Mouse (Mus musculus): ENCODE data around the gene Phf21a. TPM values are rescaled to one million over a fixed set of nuclear protein-coding genes. Genes with fewer than 3 reads are reported as not detected.

The Phf21a gene
- polyA plus RNA-seq, 2 experiments, result 1.8 to 4.7 TPM

DNA sequence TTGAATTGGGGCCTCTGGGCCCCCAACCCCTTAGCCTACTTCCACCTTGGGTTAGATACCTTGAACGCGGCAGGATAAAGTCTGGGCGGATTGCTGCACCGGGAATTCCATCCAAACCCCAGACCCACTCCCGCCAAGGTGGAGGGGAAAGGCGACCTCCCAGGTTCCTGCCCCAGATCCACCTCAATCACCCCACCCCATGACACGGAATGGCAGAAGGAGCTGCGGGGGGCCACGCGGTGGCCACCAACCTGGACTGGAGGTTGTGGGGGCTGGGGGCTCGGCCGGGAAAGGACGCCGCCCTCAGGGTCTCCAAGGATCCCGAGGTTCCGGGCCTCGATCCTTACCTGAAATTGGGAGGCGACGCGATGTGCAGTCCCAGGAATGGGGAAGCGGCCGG is 307.8 kb downstream of the Phf21a start:
- DNase-seq (ENCODE audit: low read depth in 3 of 3, low spot score in 3 of 3), result no peak
- no peak overlapping the region for H3K9ac ChIP-seq (replicated peaks)
- H3K4me1 ChIP-seq (replicated peaks; ENCODE audit: control insufficient read depth in 2 of 2, insufficient read depth in 2 of 2, low read length in 1 of 2), result peaks cover 0 to 2% of the 10 kb centered on the region in 2 experiments; a peak in 1 of 4 replicates
- H3K27ac ChIP-seq, result no peak overlapping the region
- no peaks in the 10 kb centered on the region; the same call in 1 of the 2 replicates for H3K36me3 ChIP-seq (replicated peaks; ENCODE audit: control insufficient read depth, insufficient read depth, low read depth)
- no peaks in the 10 kb centered on the region for H3K9me3 ChIP-seq (ENCODE audit: control insufficient read depth, low read length)
- 9% methylated on average over 22 of the region's 22 CpGs for WGBS (ENCODE audit: insufficient replicate concordance)
- H3K27me3 ChIP-seq (ENCODE audit: control insufficient read depth, insufficient read depth, low read length), result peaks cover 13% of the 10 kb centered on the region
- H3K4me2 ChIP-seq (ENCODE audit: low read depth), result peak overlapping the region; percentile 58
- TF ChIP-seq CTCF (IDR thresholded peaks at IDR 0.05; ENCODE audit: low read depth) (no peak), EP300 (IDR thresholded peaks at IDR 0.05; ENCODE audit: low read depth) (no peak)
- peak overlapping the region in 1 of 2 experiments; percentile 51; a peak in 3 of 4 replicates for H3K4me3 ChIP-seq (ENCODE audit: insufficient read depth in 1 of 2, low read depth in 2 of 2, low read length in 2 of 2)
- no peak for ATAC-seq (ENCODE audit: insufficient read depth)

DNA sequence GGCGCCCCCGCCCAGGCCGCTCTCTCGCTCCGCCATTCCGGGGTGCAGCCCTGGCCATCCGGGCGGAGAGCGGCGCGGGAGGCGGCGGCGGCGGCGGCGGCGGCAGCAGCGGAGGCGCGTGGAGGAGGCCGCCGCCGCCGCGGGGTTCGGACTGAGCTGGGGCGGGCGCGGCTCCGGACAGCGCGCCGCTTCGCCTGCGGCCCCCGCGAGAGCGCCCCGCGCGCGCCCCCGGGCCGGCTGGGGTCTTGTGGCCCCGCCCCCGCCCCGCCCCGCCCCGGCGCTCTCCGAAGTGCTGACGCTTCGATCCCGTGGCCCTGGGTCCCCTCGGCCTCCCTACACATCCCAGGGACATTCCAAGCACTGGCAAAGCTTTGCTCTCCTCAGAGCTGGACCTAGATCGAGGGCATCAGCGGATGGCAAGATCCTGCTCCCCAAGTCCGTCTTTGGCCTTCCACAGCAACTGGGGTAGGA is 308.2 kb downstream of the Phf21a start, which contains the start of gene Mapk8ip1:
Gene Mapk8ip1 (minus strand): TSS at position 173 of the 471 bp plus-strand sequence.
- Histone ChIP-seq H3K4me2 (ENCODE audit: low read depth) (peak within 1 kb of the TSS; percentile 58), H3K36me3 (replicated peaks; ENCODE audit: control insufficient read depth, insufficient read depth, low read depth) (no peaks in the 10 kb centered on the region; the same call in 1 of the 2 replicates), H3K9me3 (ENCODE audit: control insufficient read depth, low read length) (no peaks in the 10 kb centered on the region), H3K4me3 (ENCODE audit: insufficient read depth in 1 of 2, low read depth in 2 of 2, low read length in 2 of 2) (peak within 1 kb of the TSS; percentile 36 to 51), H3K27ac (no peak within 1 kb of the TSS), H3K9ac (replicated peaks) (no peak within 1 kb of the TSS), H3K4me1 (replicated peaks; ENCODE audit: control insufficient read depth in 2 of 2, insufficient read depth in 2 of 2, low read length in 1 of 2) (peaks cover 0 to 2% of the 10 kb centered on the region in 2 experiments; a peak in 1 of 4 replicates), H3K27me3 (ENCODE audit: control insufficient read depth, insufficient read depth, low read length) (peaks cover 13% of the 10 kb centered on the region)
- DNase-seq (ENCODE audit: low read depth in 3 of 3, low spot score in 3 of 3) (no peak), ATAC-seq (ENCODE audit: insufficient read depth) (0 out of 2 replicates have a peak, but pooled peaks have one; percentile 22)
- 2% methylated on average over 52 of the region's 59 CpGs for WGBS (ENCODE audit: insufficient replicate concordance)
- TF ChIP-seq EP300 (IDR thresholded peaks at IDR 0.05; ENCODE audit: low read depth) (no peak), CTCF (IDR thresholded peaks at IDR 0.05; ENCODE audit: low read depth) (no peak)

- 68% methylated on average over 4 of the region's 4 CpGs for WGBS (ENCODE audit: insufficient replicate concordance)
Observed at GRCm38 (mm10) chr2:92402591-92403326, 309.8 kb downstream of the Phf21a start.

GRCm38 (mm10) chr2:92403776-92404319 is 310.9 kb downstream of the Phf21a start:
- Histone ChIP-seq H3K9ac (replicated peaks) (no peak overlapping the region), H3K4me3 (ENCODE audit: insufficient read depth in 1 of 2, low read depth in 2 of 2, low read length in 2 of 2) (no peak overlapping the region), H3K27me3 (ENCODE audit: control insufficient read depth, insufficient read depth, low read length) (peaks cover 13% of the 10 kb centered on the region), H3K4me2 (ENCODE audit: low read depth) (no peak overlapping the region), H3K36me3 (replicated peaks; ENCODE audit: control insufficient read depth, insufficient read depth, low read depth) (no peaks in the 10 kb centered on the region; the same call in 1 of the 2 replicates), H3K27ac (no peak overlapping the region), H3K9me3 (ENCODE audit: control insufficient read depth, low read length) (no peaks in the 10 kb centered on the region), H3K4me1 (replicated peaks; ENCODE audit: control insufficient read depth in 2 of 2, insufficient read depth in 2 of 2, low read length in 1 of 2) (peaks cover 0 to 2% of the 10 kb centered on the region in 2 experiments; a peak in 1 of 4 replicates)
- no peak for ATAC-seq (ENCODE audit: insufficient read depth)
- TF ChIP-seq EP300 (IDR thresholded peaks at IDR 0.05; ENCODE audit: low read depth) (no peak), CTCF (IDR thresholded peaks at IDR 0.05; ENCODE audit: low read depth) (no peak)
- WGBS (ENCODE audit: insufficient replicate concordance), result 79% methylated on average over 5 of the region's 5 CpGs
- no peak for DNase-seq (ENCODE audit: low read depth in 3 of 3, low spot score in 3 of 3)

More at GRCm38 (mm10) chr2:92402591-92403326, 309.8 kb downstream of the Phf21a start:
- Histone ChIP-seq H3K9me3 (ENCODE audit: control insufficient read depth, low read length) (no peaks in the 10 kb centered on the region), H3K4me2 (ENCODE audit: low read depth) (no peak overlapping the region), H3K36me3 (replicated peaks; ENCODE audit: control insufficient read depth, insufficient read depth, low read depth) (no peaks in the 10 kb centered on the region; the same call in 1 of the 2 replicates), H3K27ac (no peak overlapping the region), H3K4me1 (replicated peaks; ENCODE audit: control insufficient read depth in 2 of 2, insufficient read depth in 2 of 2, low read length in 1 of 2) (peaks cover 0 to 2% of the 10 kb centered on the region in 2 experiments; a peak in 1 of 4 replicates), H3K4me3 (ENCODE audit: insufficient read depth in 1 of 2, low read depth in 2 of 2, low read length in 2 of 2) (no peak overlapping the region), H3K27me3 (ENCODE audit: control insufficient read depth, insufficient read depth, low read length) (peaks cover 13% of the 10 kb centered on the region), H3K9ac (replicated peaks) (no peak overlapping the region)
- ATAC-seq (ENCODE audit: insufficient read depth), result no peak
- no peak for TF ChIP-seq CTCF (IDR thresholded peaks at IDR 0.05; ENCODE audit: low read depth)
- no peak for DNase-seq (ENCODE audit: low read depth in 3 of 3, low spot score in 3 of 3)

- Histone ChIP-seq H3K4me3 (ENCODE audit: insufficient read depth in 1 of 2, low read depth in 2 of 2, low read length in 2 of 2) (no peak overlapping the region), H3K27ac (no peak overlapping the region), H3K4me2 (ENCODE audit: low read depth) (no peak overlapping the region), H3K9ac (replicated peaks) (no peak overlapping the region), H3K4me1 (replicated peaks; ENCODE audit: control insufficient read depth in 2 of 2, insufficient read depth in 2 of 2, low read length in 1 of 2) (peaks cover 0 to 2% of the 10 kb centered on the region in 2 experiments; a peak in 1 of 4 replicates), H3K9me3 (ENCODE audit: control insufficient read depth, low read length) (no peaks in the 10 kb centered on the region), H3K27me3 (ENCODE audit: control insufficient read depth, insufficient read depth, low read length) (peaks cover 13% of the 10 kb centered on the region), H3K36me3 (replicated peaks; ENCODE audit: control insufficient read depth, insufficient read depth, low read depth) (peaks cover 3% of the 10 kb centered on the region)
- ATAC-seq (ENCODE audit: insufficient read depth), result no peak
- TF ChIP-seq EP300 (IDR thresholded peaks at IDR 0.05; ENCODE audit: low read depth), result no peak
- WGBS (ENCODE audit: insufficient replicate concordance), result 75% methylated on average over 6 of the region's 6 CpGs
- DNase-seq (ENCODE audit: low read depth in 3 of 3, low spot score in 3 of 3), result no peak
Observed at GRCm38 (mm10) chr2:92404737-92405136, 311.8 kb downstream of the Phf21a start.
